Comparison of ENCODE assay signal across 9 mouse cellular contexts in the genomic region with DNA sequence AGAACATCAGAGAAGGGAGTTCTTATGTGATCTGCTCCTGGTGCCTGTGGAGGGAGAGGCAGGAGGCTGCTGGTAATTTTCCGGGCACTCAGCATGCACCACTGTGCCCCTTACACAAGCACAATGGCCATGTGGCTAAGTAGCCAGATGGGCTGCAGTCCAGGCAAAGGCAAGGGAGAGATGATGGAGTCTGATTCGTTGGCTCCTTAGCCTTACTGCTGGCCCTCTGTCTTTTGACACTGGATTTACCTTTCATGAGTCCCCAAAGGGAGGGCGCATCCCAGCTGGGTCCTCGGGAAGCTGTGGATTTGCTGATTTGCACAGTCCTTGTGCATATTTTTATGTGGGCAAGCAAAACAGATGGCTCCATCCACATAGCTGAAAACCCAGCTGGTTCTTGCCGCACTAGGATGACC.
A peak's percentile ranks its signal among the peaks of the same experiment; 100 is the strongest.
DNase-seq lines count a peak whose midpoint lies in the region; ATAC-seq lines count a peak whose summit lies in the region.
"Had no signal": no experiment of that assay in that cellular context is flagged by ENCODE, and none has a peak within 500 bp of the region (broad histone marks: within the 10 kb centered on the region; RNA-seq: fewer than 3 reads in every experiment).

No protein-coding gene starts in this region.

- peak overlapping the region; percentile 3 for H3K4me2 ChIP-seq in hindbrain, embryonic 16.5 days (ENCODE audit: low read length)
- H3K4me2 ChIP-seq in midbrain, embryonic 15.5 days = no peak overlapping the region
- H3K4me2 ChIP-seq: lung, embryonic 15.5 days had no signal

- peak; percentile 79 to 83 for DNase-seq in cerebellum, adult 18-20 months
- DNase-seq in embryonic facial prominence, embryonic 10.5 days (ENCODE audit: low spot score) = no peak
- no peak for DNase-seq in kidney, postnatal 25 days
- no peak for DNase-seq in B cell, adult 2 months
- no peak for DNase-seq in heart, postnatal 25 days (ENCODE audit: low spot score)

- H3K27me3 ChIP-seq in embryonic facial prominence, embryonic 10.5 days (replicated peaks; ENCODE audit: low read depth, poor library complexity, severe bottlenecking) = no peaks in the 10 kb centered on the region
- H3K27me3 ChIP-seq in hindbrain, embryonic 16.5 days (replicated peaks; ENCODE audit: control insufficient read depth, insufficient read depth, low read length) = no peaks in the 10 kb centered on the region
- H3K27me3 ChIP-seq in midbrain, embryonic 15.5 days (replicated peaks) = no peaks in the 10 kb centered on the region
- H3K27me3 ChIP-seq: lung, embryonic 15.5 days had no signal

- H3K4me1 ChIP-seq in embryonic facial prominence, embryonic 10.5 days = peaks cover 15% of the 10 kb centered on the region
- peaks cover 10% of the 10 kb centered on the region for H3K4me1 ChIP-seq in hindbrain, embryonic 16.5 days (ENCODE audit: control insufficient read depth, insufficient read depth, low read depth, low read length)
- H3K4me1 ChIP-seq in midbrain, embryonic 15.5 days = peaks cover 21% of the 10 kb centered on the region

- peak; percentile 91 for ATAC-seq in hindbrain, embryonic 16.5 days
- peak; percentile 87 for ATAC-seq in midbrain, embryonic 15.5 days (replicated peaks)
- ATAC-seq in megakaryocyte progenitor cell, adult 5-6 weeks (replicated peaks; ENCODE audit: poor library complexity) = no peak

- no peaks in the 10 kb centered on the region for H3K36me3 ChIP-seq in embryonic facial prominence, embryonic 10.5 days (replicated peaks)
- H3K36me3 ChIP-seq in hindbrain, embryonic 16.5 days (ENCODE audit: control insufficient read depth, insufficient read depth, low read length) = no peaks in the 10 kb centered on the region
- H3K36me3 ChIP-seq in midbrain, embryonic 15.5 days (replicated peaks) = no peaks in the 10 kb centered on the region
- H3K36me3 ChIP-seq: lung, embryonic 15.5 days had no signal

- H3K9ac ChIP-seq in hindbrain, embryonic 16.5 days (ENCODE audit: low read depth, low read length) = no peak overlapping the region
- no peak overlapping the region for H3K9ac ChIP-seq in midbrain, embryonic 15.5 days
- H3K9ac ChIP-seq: lung, embryonic 15.5 days had no signal

- no peaks in the 10 kb centered on the region for H3K9me3 ChIP-seq in embryonic facial prominence, embryonic 10.5 days
- no peaks in the 10 kb centered on the region for H3K9me3 ChIP-seq in hindbrain, embryonic 16.5 days (ENCODE audit: control insufficient read depth, low read length)
- no peaks in the 10 kb centered on the region for H3K9me3 ChIP-seq in midbrain, embryonic 15.5 days
- H3K9me3 ChIP-seq: lung, embryonic 15.5 days had no signal

- H3K27ac ChIP-seq in embryonic facial prominence, embryonic 10.5 days (replicated peaks) = peak overlapping the region; percentile 69
- H3K27ac ChIP-seq in hindbrain, embryonic 16.5 days (ENCODE audit: low read depth, low read length) = peak overlapping the region; percentile 70
- peak overlapping the region; percentile 37 for H3K27ac ChIP-seq in midbrain, embryonic 15.5 days
- H3K27ac ChIP-seq: lung, embryonic 15.5 days had no signal

- intact Hi-C loops in heart, postnatal 25 days (cut with DNase I) = no loop called here

- H3K4me3 ChIP-seq in embryonic facial prominence, embryonic 10.5 days = no peak overlapping the region
- H3K4me3 ChIP-seq in hindbrain, embryonic 16.5 days (ENCODE audit: low read length) = no peak overlapping the region
- no peak overlapping the region for H3K4me3 ChIP-seq in midbrain, embryonic 15.5 days
- H3K4me3 ChIP-seq: lung, embryonic 15.5 days had no signal

- 65% methylated on average over 5 of the region's 5 CpGs for WGBS in embryonic facial prominence, embryonic 10.5 days
- 14% methylated on average over 5 of the region's 5 CpGs for WGBS in hindbrain, embryonic 16.5 days
- WGBS in midbrain, embryonic 15.5 days = 20% methylated on average over 5 of the region's 5 CpGs

Comparison
In these comparisons a context has a peak if more than half of its experiments do, and no peak if none do; other contexts are left out.
1. DNase-seq: peak in cerebellum, adult 18-20 months (2 of 2); none in embryonic facial prominence, embryonic 10.5 days (single experiment), kidney, postnatal 25 days (0 of 2), B cell, adult 2 months (0 of 2) and heart, postnatal 25 days (single experiment).
2. Peak in every context shown above with its lines, with median percentiles within 50 percentile points of each other: H3K27ac ChIP-seq.